Mouse (Mus musculus) urinary bladder, adult 2 months (tissue): ENCODE measurements around the gene Ankrd28. TPM values are rescaled to one million over a fixed set of nuclear protein-coding genes. Genes with fewer than 3 reads are reported as not detected.
"Not testable (repeated sequence)": the region's sequence is repeated elsewhere in the genome, so short reads cannot be mapped to it uniquely, and the experiment has no call there.

Experiments used
- DNase-seq: peaks from one replicate; pipeline ENCODE4 v3.0.0; 2022; ENCODE audit warnings: low spot score
- polyA plus RNA-seq: library from polyadenylated mRNA; depleted of rRNA; stranded (reverse); fragments of >200 nt; gene quantifications from 2 replicates; pipeline ENCODE4 v1.2.3, GENCODE M21; 2012

Gene Ankrd28
- polyA plus RNA-seq, 1 experiment = 10.3 TPM

DNA sequence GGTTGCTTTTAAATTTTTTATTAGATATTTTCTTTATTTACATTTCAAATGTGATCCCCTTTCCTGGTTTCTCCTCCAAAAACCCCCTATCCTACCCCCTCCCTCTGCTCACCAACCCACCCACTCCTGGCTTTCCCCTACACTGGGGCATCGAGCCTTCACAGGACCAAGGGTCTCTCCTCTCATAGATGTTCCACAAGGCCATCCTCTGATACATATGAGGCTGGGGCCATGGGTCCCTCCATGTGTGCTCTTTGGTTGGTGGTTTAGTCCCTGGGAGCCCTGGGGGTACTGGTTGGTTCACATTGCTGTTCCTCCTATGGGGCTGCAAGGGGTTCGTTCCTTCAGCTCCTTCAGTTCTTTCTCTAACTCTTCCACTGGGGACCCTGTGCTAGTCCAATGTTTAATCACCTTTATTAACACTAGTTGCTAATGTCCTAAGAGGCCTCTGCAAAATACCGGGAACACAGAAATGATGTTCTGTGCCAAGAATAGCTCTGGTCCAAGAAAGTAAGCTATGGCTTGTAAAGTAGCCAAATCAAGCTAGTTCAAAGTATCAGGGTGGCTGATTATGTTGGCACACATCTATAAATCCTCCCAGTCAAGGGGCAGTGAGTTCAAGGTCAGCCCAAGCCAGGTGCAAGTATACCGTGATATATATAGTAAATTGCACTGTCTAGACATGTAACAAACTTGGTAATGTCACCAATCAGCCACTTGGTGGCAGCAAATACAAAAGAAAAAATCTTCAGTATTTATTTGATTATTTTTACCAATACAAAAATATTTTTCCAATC lies 36.3 kb downstream of the Ankrd28 start:
- DNase-seq = no peak

GRCm38 (mm10) chr14:31790797-31791196 lies 39.7 kb downstream of the Ankrd28 start:
- DNase-seq = no peak

- DNase-seq = no peak
Observed at GRCm38 (mm10) chr14:31786906-31787305, 43.5 kb downstream of the Ankrd28 start.

GRCm38 (mm10) chr14:31785681-31786080 lies 44.8 kb downstream of the Ankrd28 start:
- no peak for DNase-seq

DNA sequence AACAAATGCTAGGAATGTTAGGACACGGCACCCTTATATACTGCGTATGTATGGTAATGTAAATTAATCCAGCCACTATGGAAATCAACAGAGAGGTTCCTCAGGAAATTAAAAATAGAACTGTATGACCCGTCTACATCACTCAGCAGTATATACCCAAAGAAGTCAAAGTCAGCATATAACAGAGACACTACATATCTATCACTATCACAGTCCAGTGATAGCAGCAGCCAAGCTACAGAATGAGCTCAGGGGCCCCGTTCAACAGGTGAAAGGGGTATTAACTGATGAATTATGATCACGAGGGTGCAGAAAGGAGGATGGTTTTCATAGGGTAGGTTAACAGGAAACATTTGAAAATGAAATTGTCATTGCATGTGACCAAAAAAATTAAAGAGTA lies 45.5 kb downstream of the Ankrd28 start:
- no peak for DNase-seq

GRCm38 (mm10) chr14:31781309-31782049 lies 49.0 kb downstream of the Ankrd28 start:
- no peak for DNase-seq

DNA sequence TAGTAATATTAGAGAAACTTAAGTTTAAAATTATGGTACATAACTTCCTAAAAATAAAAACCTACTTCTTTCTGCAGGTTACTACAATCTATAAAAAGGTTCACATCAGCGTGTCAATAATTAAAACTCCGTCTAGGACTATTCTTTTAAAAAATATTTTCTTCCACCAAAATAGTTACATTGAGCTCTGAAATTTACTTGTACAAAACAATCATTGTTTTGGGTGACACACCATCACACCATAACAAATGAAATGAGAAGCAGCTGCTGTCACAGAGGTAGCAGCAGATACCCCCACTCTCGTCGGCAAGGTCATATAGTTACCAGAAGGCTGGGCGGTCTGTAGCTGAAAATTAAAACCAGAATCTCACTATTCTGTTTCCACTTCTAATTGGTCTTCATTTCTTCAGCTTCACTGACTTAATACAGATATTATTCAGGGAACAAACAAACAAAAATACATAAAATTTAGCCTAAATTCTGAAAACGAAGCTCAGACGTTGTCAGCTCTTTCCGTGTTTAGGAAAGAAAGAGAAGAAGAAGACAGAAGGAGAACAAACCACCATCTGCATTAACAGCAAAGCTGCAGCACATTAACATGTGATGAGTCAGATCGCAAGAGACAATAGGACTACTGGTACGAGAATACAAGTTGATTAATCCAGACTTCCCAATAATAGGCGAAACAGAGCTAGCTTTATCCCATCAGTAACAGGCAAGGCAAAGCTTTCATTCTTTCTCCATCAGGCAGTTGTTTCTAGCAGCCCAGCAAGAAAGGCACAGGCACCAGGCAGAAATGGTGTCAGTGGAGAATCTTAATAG lies 49.8 kb downstream of the Ankrd28 start:
- no peak for DNase-seq

DNA sequence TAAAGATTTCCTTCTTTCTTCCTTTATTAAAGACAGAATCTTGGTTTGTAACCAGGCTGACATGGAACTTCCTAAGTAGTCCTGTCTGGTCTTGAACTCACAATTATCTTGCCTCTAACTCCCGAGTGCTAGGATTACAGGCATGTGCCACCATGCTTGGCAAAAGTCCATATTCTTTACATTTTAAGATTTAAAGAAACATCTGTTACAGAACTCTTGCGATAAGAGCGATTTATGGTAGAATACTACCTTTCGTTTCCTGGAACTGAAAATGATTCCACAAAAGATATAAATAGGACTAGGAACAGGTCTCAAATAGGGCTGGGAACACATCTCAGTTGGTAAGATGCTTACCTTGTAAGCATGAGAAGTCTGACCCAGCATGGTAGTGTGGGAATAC lies 56.9 kb downstream of the Ankrd28 start:
- no peak for DNase-seq

- no peak for DNase-seq
Observed at GRCm38 (mm10) chr14:31772251-31772650, 58.2 kb downstream of the Ankrd28 start.

- no peak for DNase-seq
Observed at GRCm38 (mm10) chr14:31768531-31768930, 61.9 kb downstream of the Ankrd28 start.

- no peak for DNase-seq
Observed at GRCm38 (mm10) chr14:31764083-31764482, 66.4 kb downstream of the Ankrd28 start.

DNA sequence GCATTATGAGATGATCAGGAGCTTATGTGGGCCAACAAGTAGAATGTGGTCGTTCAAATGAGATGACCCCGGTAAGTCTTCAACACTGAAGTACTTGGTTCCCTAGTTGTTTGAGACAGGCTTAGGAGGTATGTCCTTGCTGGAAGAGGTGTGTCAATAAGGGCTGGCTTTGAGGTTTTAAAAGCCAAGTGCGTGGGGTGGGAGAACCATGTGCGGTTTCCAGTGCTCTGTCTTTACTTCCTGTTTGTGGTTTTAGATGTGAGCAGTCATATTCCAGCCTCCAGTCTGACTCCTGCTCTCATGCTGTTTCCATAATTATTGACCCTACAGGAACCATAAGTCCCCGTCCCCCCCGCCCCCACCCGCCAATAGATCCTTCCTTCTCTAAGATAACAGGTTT lies 68.7 kb downstream of the Ankrd28 start:
- DNase-seq = no peak

DNA sequence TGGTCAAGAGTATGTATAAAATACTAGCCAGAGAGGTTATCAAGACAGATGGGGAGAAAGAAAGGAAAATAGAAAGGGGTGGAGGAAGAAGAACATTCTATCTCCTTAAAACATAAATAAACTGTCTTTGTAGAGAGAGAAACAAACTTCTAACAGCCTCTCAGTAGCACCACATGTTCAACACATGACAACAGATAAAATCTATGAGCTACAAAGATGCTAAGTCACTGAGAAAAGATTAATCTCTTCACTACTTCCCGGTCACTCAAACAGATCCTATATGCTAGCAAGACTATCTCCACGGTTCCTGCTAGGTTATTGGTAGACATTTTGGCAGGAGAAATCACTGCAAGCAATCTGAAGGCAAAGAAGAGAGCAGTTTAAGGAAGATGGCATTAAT lies 71.3 kb downstream of the Ankrd28 start:
- DNase-seq = no peak

DNA sequence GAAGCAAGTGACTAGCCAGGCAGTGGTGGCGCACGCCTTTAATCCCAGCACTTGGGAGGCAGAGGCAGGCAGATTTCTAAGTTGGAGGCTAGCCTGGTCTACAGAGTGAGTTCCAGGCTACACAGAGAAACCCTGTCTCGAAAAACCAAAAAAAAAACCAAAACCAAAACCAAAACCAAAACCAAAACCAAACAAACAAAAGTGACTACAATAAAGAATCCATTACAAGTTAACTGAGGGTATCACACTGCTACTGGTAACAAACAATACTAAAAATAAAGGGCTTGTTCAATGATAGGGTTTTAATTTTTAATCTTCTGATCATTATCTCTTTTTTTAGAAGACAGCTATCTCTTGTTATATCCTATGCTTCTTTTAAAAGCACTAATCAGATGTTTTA lies 72.0 kb downstream of the Ankrd28 start:
- DNase-seq = not testable (repeated sequence)

- no peak for DNase-seq
Observed at GRCm38 (mm10) chr14:31748239-31748873, 82.1 kb downstream of the Ankrd28 start.

- DNase-seq = no peak
Observed at GRCm38 (mm10) chr14:31742523-31742922, 87.9 kb downstream of the Ankrd28 start.

DNA sequence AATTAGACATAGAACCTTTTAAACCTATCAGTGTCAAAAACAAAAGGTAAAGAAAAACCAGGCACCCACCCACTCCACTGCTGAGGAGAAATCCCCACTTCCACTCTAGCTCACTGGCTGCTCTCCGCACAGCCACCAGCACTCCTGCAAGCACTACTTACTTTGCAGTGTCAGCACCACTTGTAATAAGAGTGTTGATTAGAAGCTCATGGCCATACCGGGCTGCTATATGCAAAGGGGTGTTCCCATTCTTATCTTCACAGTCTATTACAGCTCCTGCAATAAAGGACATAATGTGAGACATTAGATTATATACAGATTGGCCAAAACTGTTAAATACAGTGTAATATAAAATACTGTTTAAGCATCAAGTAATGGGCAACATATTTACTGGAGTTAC lies 95.6 kb downstream of the Ankrd28 start:
- DNase-seq = no peak

- no peak for DNase-seq
Observed at GRCm38 (mm10) chr14:31727522-31727921, 102.9 kb downstream of the Ankrd28 start.

GRCm38 (mm10) chr14:31722746-31723145 lies 107.7 kb downstream of the Ankrd28 start:
- DNase-seq = no peak

DNA sequence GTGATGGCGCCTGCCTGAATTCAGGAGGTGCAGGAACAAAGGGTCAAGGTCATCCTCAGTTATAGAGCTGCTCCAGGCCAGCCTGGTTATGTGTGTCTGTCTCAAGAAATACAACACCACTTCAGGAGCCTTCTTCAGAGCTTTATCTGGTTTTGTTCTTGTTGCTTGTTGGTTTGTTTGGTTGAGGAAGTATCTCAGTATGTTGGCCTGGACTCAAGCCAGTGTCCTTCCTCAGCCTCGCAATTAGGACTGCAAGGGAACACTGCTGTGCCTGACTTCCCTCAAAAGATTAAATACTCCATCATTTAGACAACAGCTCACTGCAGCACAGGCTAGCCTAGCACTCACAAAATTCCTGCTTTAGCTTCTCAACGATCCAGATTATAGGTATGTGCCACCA lies 109.2 kb downstream of the Ankrd28 start:
- DNase-seq = no peak

- DNase-seq = no peak
Observed at GRCm38 (mm10) chr14:31718332-31718731, 112.1 kb downstream of the Ankrd28 start.

DNA sequence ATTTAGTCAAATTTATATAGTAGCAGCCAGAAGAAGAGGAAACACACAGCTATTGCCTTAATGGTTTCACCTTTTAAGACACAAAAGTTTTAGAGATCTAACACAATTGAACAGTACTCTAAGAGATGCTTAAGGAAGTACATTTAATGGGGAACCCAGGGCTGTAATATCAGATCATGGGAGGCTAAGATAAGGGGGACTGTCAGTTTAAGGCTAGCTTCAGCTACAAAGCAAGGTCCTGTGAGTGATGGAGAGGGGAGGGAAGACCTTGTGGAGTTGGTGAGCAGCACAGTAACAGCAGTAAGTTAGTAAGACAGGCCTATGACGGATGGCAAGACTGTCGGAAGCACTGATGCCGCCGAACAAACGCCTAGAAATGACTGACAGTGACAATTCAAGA lies 113.1 kb downstream of the Ankrd28 start:
- DNase-seq = no peak
